In the genomic region with DNA sequence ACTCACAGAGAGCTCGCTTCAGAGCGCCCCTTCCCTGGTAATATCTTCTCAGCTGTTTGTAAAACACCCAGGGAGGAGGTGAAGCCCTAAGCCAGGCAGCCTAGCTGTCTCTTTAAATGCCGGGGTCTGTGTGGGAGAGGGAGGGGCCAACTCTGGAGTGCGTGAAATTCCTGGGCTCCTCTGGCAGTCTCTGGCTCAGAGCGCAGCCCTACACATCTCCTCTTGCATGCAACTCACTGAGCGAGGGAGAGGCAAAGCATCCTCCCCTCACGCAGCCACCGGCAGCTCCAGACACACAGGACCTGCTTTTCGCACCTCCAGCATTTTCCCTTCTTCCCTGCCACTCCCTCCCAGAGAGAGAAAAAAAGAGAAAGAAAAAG, we compare ENCODE assay signal across 9 mouse cellular contexts. TPM values are rescaled to one million over a fixed set of nuclear protein-coding genes. Genes with fewer than 3 reads are reported as not detected.
A peak's percentile ranks its signal among the peaks of the same experiment; 100 is the strongest.
DNase-seq lines count a peak whose midpoint lies in the region; ATAC-seq and TF ChIP-seq lines count a peak whose summit lies in the region.
"Had no signal": no experiment of that assay in that cellular context is flagged by ENCODE, and none has a peak within 500 bp of the region (broad histone marks: within the 10 kb centered on the region; RNA-seq: fewer than 3 reads in every experiment).

A gene (plus strand): TSS at position 186 of the 380 bp plus-strand sequence.

- TF ChIP-seq CTCF in layer of hippocampus, adult 2 months (conservative IDR thresholded peaks at IDR 0.05): no peak
- TF ChIP-seq CTCF in lung, postnatal 0 days (IDR thresholded peaks at IDR 0.05): no peak

- under 1% methylated on average over 9 of the region's 9 CpGs for WGBS in heart, embryonic 15.5 days
- WGBS in lung, postnatal 0 days: 1% methylated on average over 9 of the region's 9 CpGs

- peak; percentile 56 for DNase-seq in ZHBTc4 (ENCODE audit: low read depth, low spot score)
- peak; percentile 25 to 28 for DNase-seq in cerebellum, postnatal 36 days
- peak; percentile 79 for DNase-seq in layer of hippocampus, adult 2 months (ENCODE audit: low spot score in 2 of 2)
- DNase-seq in lung, postnatal 0 days (ENCODE audit: low spot score): peak; percentile 17
- peak; percentile 78 for DNase-seq in right cerebral cortex, postnatal 14 days
- no peak for DNase-seq in adrenal gland, postnatal 4 days (ENCODE audit: low spot score in 2 of 2)
- DNase-seq in urinary bladder, postnatal 10 days (ENCODE audit: low spot score): no peak

- peak within 1 kb of the TSS; percentile 48 for H3K4me2 ChIP-seq in heart, embryonic 15.5 days
- no peak within 1 kb of the TSS for H3K4me2 ChIP-seq in lung, postnatal 0 days (replicated peaks; ENCODE audit: low read depth, low read length)

- peak; percentile 80 for ATAC-seq in heart, embryonic 15.5 days (replicated peaks; ENCODE audit: insufficient number of reproducible peaks, insufficient read depth, low FRiP score, low read depth)
- peak; percentile 50; the same call in 1 of the 2 replicates for ATAC-seq in lung, postnatal 0 days

- H3K4me3 ChIP-seq in heart, embryonic 15.5 days: peak within 1 kb of the TSS; percentile 33
- peak within 1 kb of the TSS; percentile 60 for H3K4me3 ChIP-seq in layer of hippocampus, adult 2 months
- H3K4me3 ChIP-seq in lung, postnatal 0 days (ENCODE audit: low read depth, low read length): no peak within 1 kb of the TSS

- no peak for TF ChIP-seq EP300 in lung, postnatal 0 days (IDR thresholded peaks at IDR 0.05)

- H3K27me3 ChIP-seq in heart, embryonic 15.5 days: no peaks in the 10 kb centered on the region
- H3K27me3 ChIP-seq in lung, postnatal 0 days (replicated peaks; ENCODE audit: insufficient read depth, low read length): no peaks in the 10 kb centered on the region

- H3K27ac ChIP-seq in heart, embryonic 15.5 days: no peak within 1 kb of the TSS
- peak within 1 kb of the TSS; percentile 68 for H3K27ac ChIP-seq in layer of hippocampus, adult 2 months
- H3K27ac ChIP-seq in lung, postnatal 0 days (ENCODE audit: low read length): no peak within 1 kb of the TSS

- 0 out of 2 replicates have a peak, but pooled peaks cover 2% of the 10 kb centered on the region for H3K4me1 ChIP-seq in heart, embryonic 15.5 days (replicated peaks)
- H3K4me1 ChIP-seq in lung, postnatal 0 days (ENCODE audit: insufficient read depth, low read depth, low read length): no peaks in the 10 kb centered on the region

- no peak within 1 kb of the TSS for H3K9ac ChIP-seq in heart, embryonic 15.5 days
- H3K9ac ChIP-seq in lung, postnatal 0 days (replicated peaks; ENCODE audit: low read depth): no peak within 1 kb of the TSS

- no peaks in the 10 kb centered on the region for H3K36me3 ChIP-seq in heart, embryonic 15.5 days
- no peaks in the 10 kb centered on the region for H3K36me3 ChIP-seq in lung, postnatal 0 days (ENCODE audit: insufficient read depth, low read length)

- H3K9me3 ChIP-seq in heart, embryonic 15.5 days (replicated peaks): no peaks in the 10 kb centered on the region
- H3K9me3 ChIP-seq in lung, postnatal 0 days (ENCODE audit: low read length): no peaks in the 10 kb centered on the region

RNA-seq across cellular contexts. Expression of the gene that starts here (rescaled TPM):
- polyA plus RNA-seq in heart, embryonic 15.5 days (2015; fragmentation: Nextera tagmentation; extraction: Ambion mirVana): 1.1 and 1.5 TPM in 2 replicates
- 100 to 1,000 TPM; 183 to 208 TPM for total RNA-seq in layer of hippocampus, adult 2 months (2021)
- 2.1 and 3.3 TPM in 2 replicates for polyA plus RNA-seq in lung, postnatal 0 days (2015; fragmentation: Nextera tagmentation; extraction: Ambion mirVana)
- 1 to 10 TPM; 1.2 to 2.5 TPM for total RNA-seq in adrenal gland, postnatal 4 days (2021)
- total RNA-seq: neutrophil, adult 5-6 weeks had no signal

Comparison
In these comparisons a context has a peak if more than half of its experiments do, and no peak if none do; other contexts are left out.
1. RNA of the gene that starts here (total RNA-seq): 183 to 208 TPM in layer of hippocampus, adult 2 months; 1.2 to 2.5 TPM in adrenal gland, postnatal 4 days; every median in the first group is over 10 times any median in the second.
2. DNase-seq: peak in ZHBTc4 (single experiment), cerebellum, postnatal 36 days (2 of 2), layer of hippocampus, adult 2 months (2 of 2), lung, postnatal 0 days (single experiment) and right cerebral cortex, postnatal 14 days (single experiment); none in adrenal gland, postnatal 4 days (0 of 2) and urinary bladder, postnatal 10 days (single experiment).